Mouse (Mus musculus): ENCODE results near the gene CK137956. TPM values are rescaled to one million over a fixed set of nuclear protein-coding genes. Genes with fewer than 3 reads are reported as not detected.
A peak's percentile ranks its signal among the peaks of the same experiment; 100 is the strongest.

CK137956 gene
- polyA plus RNA-seq, 1 experiment, result 1.4 TPM

DNA sequence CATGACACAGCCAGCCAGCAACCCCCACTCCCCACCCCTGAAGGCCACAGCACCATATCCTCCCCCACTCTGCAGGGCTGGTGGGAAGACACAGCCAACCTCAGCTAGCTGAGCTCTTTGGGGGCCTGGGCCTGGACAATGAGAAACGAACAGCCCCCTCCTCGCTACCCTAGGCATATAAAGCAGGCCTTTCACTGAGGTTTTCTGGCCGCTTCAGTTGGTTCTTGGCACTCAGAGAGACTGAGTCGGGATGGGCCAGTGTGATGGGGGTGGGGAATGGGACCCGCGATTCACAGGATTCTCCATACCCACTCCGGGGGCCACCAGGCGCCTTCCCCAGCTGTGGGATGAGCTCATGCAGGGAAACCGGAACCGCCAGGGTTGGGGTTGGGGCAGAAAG lies 15.1 kb upstream of the CK137956 start:
- TF ChIP-seq CTCF (IDR thresholded peaks at IDR 0.05; ENCODE audit: borderline replicate concordance, extremely low read depth, insufficient read depth, insufficient read length), result no peak
- no peak for TF ChIP-seq POLR2A (IDR thresholded peaks at IDR 0.05; ENCODE audit: borderline replicate concordance, extremely low read depth, insufficient read depth, insufficient read length, poor library complexity, severe bottlenecking)
- DNase-seq (ENCODE audit: low read depth), result peak; percentile 93

DNA sequence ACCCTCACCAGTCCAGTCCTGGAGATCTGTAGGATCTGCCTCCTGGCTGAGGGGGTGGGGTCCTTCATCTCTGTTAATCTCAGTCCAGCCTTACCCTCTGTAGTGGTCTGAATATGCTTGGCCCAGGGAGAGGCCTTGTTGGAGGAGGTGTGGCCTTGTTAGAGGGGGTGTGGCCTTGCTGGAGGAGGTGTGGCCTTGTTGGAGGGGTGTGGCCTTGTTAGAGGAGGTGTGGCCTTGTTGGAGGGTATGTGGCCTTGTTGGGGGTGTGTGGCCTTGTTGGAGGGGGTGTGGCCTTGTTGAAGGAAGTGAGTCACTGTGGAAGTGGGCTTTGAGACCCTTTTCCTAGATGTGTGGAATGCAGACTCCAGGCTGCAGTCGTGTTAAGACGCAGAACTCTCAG lies 13.7 kb upstream of the CK137956 start:
- TF ChIP-seq CTCF (IDR thresholded peaks at IDR 0.05; ENCODE audit: borderline replicate concordance, extremely low read depth, insufficient read depth, insufficient read length), result no peak
- no peak for DNase-seq (ENCODE audit: low read depth)

DNA sequence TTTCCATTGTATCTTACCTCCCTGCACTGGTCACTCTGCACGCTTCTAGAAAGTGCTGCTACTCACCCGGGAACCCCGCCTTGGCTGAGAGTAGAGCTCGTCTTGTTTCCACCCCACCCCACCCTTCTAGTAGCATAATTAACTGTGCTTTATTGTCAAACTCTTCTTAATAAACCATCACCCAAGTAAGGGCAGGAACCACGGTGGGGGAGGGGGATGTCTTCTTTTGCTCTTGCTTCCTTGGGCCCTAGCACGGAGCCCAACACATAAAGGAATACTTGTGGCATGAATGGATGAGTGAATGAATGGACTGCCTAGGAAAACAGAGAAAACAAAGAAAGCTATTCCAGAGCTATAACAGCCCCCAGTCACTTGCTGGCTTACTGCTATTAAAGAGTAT lies 10.4 kb upstream of the CK137956 start:
- peak; percentile 81 for DNase-seq (ENCODE audit: low read depth)

DNA sequence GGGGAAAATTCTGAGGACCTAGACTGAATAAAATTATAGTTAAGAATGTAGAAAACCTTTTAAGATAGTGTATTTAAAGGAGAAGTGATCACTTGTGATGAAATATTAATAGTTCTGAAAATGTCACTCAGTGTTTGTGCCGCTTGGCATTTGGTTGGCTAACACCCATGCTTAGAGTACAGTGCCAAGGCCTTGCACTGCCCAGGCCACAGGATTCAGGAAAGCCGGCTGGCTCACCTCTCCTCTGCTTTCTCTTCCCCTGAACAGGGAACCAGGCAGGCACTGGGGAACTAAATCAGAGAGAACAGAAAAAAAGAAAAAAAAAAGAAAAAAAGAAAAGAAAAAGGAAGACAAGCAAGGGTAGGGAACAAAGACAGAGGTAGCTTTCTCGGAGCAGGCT lies 2.2 kb upstream of the CK137956 start:
- no peak for DNase-seq (ENCODE audit: low read depth)
- no peak for TF ChIP-seq POLR2A (IDR thresholded peaks at IDR 0.05; ENCODE audit: borderline replicate concordance, extremely low read depth, insufficient read depth, insufficient read length, poor library complexity, severe bottlenecking)
- TF ChIP-seq CTCF (IDR thresholded peaks at IDR 0.05; ENCODE audit: borderline replicate concordance, extremely low read depth, insufficient read depth, insufficient read length), result no peak

More for the DNA sequence above, 10.4 kb upstream of the CK137956 start:
- no peak for TF ChIP-seq CTCF (IDR thresholded peaks at IDR 0.05; ENCODE audit: borderline replicate concordance, extremely low read depth, insufficient read depth, insufficient read length)

DNA sequence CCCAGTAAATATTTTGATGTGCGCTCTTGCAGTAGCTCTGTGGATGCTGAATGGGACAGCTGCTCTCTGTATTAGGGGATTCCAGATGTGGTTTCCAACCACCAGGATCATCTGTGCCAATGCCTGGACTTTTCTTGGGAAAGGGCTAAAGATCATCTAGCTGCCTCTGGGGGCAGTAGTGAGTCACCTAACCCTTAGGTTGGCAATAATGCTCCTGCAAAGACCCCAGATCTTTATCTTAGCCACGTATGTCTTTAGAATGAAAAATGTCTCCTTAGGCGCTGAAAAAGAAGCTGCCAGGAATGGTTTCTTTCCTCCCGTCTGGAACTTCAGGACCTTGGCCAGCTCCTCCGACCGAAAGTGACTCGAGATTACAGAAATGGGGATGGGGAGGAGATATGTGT lies 731 bp downstream of the CK137956 start:
- peak; percentile 66 for DNase-seq (ENCODE audit: low read depth)
- TF ChIP-seq POLR2A (IDR thresholded peaks at IDR 0.05; ENCODE audit: borderline replicate concordance, extremely low read depth, insufficient read depth, insufficient read length, poor library complexity, severe bottlenecking) (no peak), CTCF (IDR thresholded peaks at IDR 0.05; ENCODE audit: borderline replicate concordance, extremely low read depth, insufficient read depth, insufficient read length) (peak; percentile 53; the same call in 1 of the 2 replicates)

DNA sequence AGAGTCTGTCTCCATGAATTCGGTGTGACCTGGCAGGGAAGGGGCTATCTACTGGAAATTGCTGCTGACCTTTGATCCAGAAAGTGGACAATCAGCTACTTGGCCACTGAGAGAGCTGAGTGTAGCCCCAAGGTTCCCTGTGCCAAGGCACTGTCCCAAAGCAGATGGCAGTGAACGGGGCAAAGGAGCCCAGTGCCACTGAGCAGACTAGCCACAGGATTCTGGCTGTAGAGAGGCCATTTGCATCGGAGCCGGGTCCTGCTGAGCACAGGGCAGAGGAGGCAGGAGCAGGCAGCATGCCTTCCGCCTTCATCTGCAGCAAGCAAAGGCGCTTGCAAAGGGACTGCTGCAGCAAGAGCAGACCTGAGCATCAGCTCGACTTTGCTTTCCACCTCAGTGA lies 1.6 kb downstream of the CK137956 start:
- no peak for TF ChIP-seq POLR2A (IDR thresholded peaks at IDR 0.05; ENCODE audit: borderline replicate concordance, extremely low read depth, insufficient read depth, insufficient read length, poor library complexity, severe bottlenecking)
- no peak for TF ChIP-seq CTCF (IDR thresholded peaks at IDR 0.05; ENCODE audit: borderline replicate concordance, extremely low read depth, insufficient read depth, insufficient read length)
- peak; percentile 29 for DNase-seq (ENCODE audit: low read depth)

DNA sequence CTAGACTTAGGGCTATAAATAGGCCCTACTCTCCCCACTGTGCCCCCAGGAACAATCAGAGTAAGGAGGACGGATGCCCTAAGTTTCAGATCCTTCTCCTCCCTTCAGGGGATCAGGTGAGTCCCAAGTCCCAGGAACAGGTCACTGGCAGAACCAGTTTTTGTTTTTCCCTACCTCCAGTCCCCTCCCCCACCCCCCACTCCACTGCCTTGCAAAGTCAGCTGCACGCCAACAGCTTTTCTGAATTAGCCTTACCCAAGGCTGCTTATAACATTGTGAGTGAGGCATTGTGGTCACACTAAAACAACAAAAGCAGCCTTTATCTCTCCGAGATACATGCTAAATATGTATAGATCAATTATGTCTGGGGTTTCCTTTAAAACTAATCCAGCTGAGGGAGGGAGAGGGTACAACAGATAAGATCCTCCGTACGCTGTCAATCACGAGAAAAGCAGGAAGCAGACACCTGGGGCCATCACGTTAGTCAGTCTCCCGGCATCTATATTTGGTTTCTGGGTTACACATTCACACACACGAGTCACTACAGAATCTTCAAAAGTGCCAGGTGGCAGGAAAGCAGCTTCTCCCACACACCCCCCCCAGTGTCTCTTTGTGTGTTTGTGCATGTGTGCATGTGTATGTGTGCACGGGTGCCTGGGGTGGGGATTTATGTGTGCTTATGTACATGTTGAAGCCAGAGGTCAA lies 17.6 kb downstream of the CK137956 start:
- no peak for DNase-seq (ENCODE audit: low read depth)
- TF ChIP-seq POLR2A (IDR thresholded peaks at IDR 0.05; ENCODE audit: borderline replicate concordance, extremely low read depth, insufficient read depth, insufficient read length, poor library complexity, severe bottlenecking) (no peak), CTCF (IDR thresholded peaks at IDR 0.05; ENCODE audit: borderline replicate concordance, extremely low read depth, insufficient read depth, insufficient read length) (no peak)

DNA sequence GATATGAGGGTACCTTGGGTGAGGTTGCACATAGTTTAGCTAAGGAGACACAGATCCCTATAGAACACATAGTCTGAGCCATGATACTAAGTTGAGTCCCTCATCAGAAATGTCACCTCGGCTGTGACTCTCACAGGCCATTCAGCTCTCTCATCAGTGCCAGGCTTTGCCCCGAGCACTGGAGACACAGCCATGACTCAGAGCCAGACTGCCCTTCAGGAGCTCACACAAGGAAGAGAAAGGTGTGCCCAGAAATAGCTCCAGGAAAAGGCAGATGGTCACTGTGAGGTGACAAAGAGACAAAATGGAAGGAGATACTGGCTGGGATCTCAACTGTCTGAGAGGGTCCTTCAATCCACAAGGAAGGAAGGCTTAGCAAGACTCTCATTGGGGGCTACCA lies 23.1 kb downstream of the CK137956 start:
- no peak for DNase-seq (ENCODE audit: low read depth)
- TF ChIP-seq CTCF (IDR thresholded peaks at IDR 0.05; ENCODE audit: borderline replicate concordance, extremely low read depth, insufficient read depth, insufficient read length) (no peak), POLR2A (IDR thresholded peaks at IDR 0.05; ENCODE audit: borderline replicate concordance, extremely low read depth, insufficient read depth, insufficient read length, poor library complexity, severe bottlenecking) (no peak)

DNA sequence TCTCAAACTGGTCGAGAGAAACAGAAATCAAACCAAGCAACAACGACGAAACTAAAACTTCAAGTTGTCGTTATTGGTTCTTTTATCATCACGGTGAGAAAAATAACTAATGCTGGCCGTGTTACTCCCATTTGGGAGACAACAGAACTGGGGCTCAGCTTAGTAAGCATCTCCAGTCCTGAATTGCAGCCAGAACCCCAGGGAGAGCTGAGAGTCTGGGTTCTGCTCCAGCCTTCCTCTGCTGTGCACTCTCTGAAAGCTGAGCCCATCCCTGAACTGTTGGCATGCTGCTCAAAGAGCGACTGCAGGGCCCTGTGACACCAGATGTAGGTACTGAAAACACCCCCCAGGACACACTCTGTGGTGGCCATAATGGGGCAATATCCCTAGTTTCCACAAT lies 33.3 kb downstream of the CK137956 start:
- no peak for TF ChIP-seq POLR2A (IDR thresholded peaks at IDR 0.05; ENCODE audit: borderline replicate concordance, extremely low read depth, insufficient read depth, insufficient read length, poor library complexity, severe bottlenecking)
- TF ChIP-seq CTCF (IDR thresholded peaks at IDR 0.05; ENCODE audit: borderline replicate concordance, extremely low read depth, insufficient read depth, insufficient read length), result no peak
- DNase-seq (ENCODE audit: low read depth), result no peak

DNA sequence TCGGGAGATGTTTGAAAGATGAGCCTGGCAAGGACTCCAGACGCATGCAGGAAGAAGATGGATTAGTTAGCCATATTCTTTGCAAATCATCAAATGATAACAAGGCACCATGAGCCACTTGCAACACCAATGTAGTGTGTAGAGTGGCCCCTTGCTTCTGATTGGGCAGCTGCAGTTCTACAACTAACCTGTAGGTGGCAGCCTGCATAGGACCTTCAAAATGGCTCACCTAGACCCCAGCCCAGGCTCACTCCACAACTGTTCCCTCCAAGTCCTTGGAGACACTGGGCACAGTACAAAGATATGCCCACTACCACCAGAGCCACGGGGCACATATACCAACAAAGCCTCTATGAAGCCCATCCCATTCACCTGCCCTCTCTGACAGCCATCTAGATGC lies 35.4 kb downstream of the CK137956 start:
- peak; percentile 48 for DNase-seq (ENCODE audit: low read depth)
- TF ChIP-seq CTCF (IDR thresholded peaks at IDR 0.05; ENCODE audit: borderline replicate concordance, extremely low read depth, insufficient read depth, insufficient read length) (peak; percentile 76; the same call in 1 of the 2 replicates), POLR2A (IDR thresholded peaks at IDR 0.05; ENCODE audit: borderline replicate concordance, extremely low read depth, insufficient read depth, insufficient read length, poor library complexity, severe bottlenecking) (no peak)

DNA sequence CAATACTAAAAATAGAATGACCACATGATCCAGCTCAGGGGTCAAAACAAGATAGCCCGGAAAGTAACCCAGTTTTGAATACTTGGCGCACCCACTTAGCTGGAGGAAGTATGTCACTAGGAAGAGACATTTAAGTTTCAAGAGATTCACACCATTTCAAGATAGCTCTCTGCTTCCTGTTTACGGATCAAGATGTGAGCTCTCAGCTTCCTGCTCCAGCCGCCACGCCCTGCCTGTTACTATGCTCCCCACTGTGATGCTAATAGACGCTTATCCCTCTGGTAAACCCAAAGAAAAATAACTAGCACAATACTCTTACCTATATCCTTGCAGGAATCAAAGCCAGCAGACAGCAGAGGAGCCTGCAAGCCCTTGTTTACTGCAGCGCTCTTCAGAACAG lies 57.2 kb downstream of the CK137956 start:
- no peak for DNase-seq (ENCODE audit: low read depth)
- TF ChIP-seq POLR2A (IDR thresholded peaks at IDR 0.05; ENCODE audit: borderline replicate concordance, extremely low read depth, insufficient read depth, insufficient read length, poor library complexity, severe bottlenecking) (no peak), CTCF (IDR thresholded peaks at IDR 0.05; ENCODE audit: borderline replicate concordance, extremely low read depth, insufficient read depth, insufficient read length) (no peak)

DNA sequence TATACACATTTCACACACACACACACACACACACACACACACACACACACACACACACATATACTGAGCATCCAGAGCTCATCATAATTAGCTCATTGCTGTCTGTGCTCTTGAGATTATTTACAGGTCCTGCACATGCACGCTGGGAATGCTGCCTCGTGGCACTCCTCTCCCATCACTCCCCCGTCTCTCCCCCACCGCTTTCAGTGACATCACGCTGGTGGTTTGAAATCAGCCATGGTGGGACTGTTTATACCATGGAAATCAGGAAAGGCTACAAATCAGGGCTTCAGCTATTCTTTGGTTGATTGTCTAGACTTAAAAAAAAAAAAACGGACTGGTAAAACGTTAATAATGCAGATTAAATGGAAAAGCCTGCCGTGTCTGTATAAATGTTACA lies 63.6 kb downstream of the CK137956 start:
- TF ChIP-seq POLR2A (IDR thresholded peaks at IDR 0.05; ENCODE audit: borderline replicate concordance, extremely low read depth, insufficient read depth, insufficient read length, poor library complexity, severe bottlenecking) (no peak), CTCF (IDR thresholded peaks at IDR 0.05; ENCODE audit: borderline replicate concordance, extremely low read depth, insufficient read depth, insufficient read length) (no peak)
- peak; percentile 69 for DNase-seq (ENCODE audit: low read depth)

Measured in brain, embryonic 14.5 days (tissue).